Mouse (Mus musculus) limb, embryonic 11.5 days (tissue): ENCODE measurements around the gene Shb. TPM values are rescaled to one million over a fixed set of nuclear protein-coding genes. Genes with fewer than 3 reads are reported as not detected.

Experiments used
- ATAC-seq: fragments of 200-750 bp; cut with Nextera tagmentation; 2 replicates; pipeline ENCODE4 v1.8.0; 2017; ENCODE audit warnings: low read depth; ENCODE audit not compliant: insufficient number of reproducible peaks, low FRiP score, low TSS enrichment
- DNase-seq: peaks from one replicate; pipeline ENCODE4 v3.0.0-alpha.2; 2015; ENCODE audit warnings: low spot score
- H3K27ac ChIP-seq: fragments of 300-500 bp; sonication (generic); replicated peaks from 2 replicates; pipeline ENCODE4 v1.5.1; 2014; ENCODE audit warnings: low read depth, mild to moderate bottlenecking, low read length
- H3K27me3 ChIP-seq: fragments of 300-500 bp; sonication (generic); 2 replicates; pipeline ENCODE4 v1.6.1; 2014; ENCODE audit warnings: mild to moderate bottlenecking, low read length, mixed read lengths; ENCODE audit not compliant: control insufficient read depth, insufficient read depth
- H3K36me3 ChIP-seq: fragments of 300-500 bp; sonication (generic); 2 replicates; pipeline ENCODE4 v1.6.1; 2014; ENCODE audit warnings: mild to moderate bottlenecking, low read length, moderate library complexity, mixed read lengths; ENCODE audit not compliant: control insufficient read depth, insufficient read depth
- H3K4me1 ChIP-seq: fragments of 300-500 bp; sonication (generic); 2 replicates; pipeline ENCODE4 v1.6.1; 2014; ENCODE audit warnings: low read length, mixed read lengths; ENCODE audit not compliant: control insufficient read depth, insufficient read depth
- H3K4me2 ChIP-seq: fragments of 300-500 bp; sonication (generic); 2 replicates; pipeline ENCODE4 v1.6.1; 2014; ENCODE audit warnings: low read depth, mild to moderate bottlenecking, moderate library complexity; ENCODE audit not compliant: severe bottlenecking
- H3K4me3 ChIP-seq: fragments of 300-500 bp; sonication (generic); 2 replicates; pipeline ENCODE4 v1.5.1; 2014; ENCODE audit warnings: low read depth, low read length
- H3K9ac ChIP-seq: fragments of 300-500 bp; sonication (generic); 2 replicates; pipeline ENCODE4 v1.6.1; 2014; ENCODE audit warnings: mild to moderate bottlenecking, low read length
- H3K9me3 ChIP-seq: fragments of 300-500 bp; sonication (generic); 2 replicates; pipeline ENCODE4 v1.6.1; 2016; ENCODE audit warnings: low read length; ENCODE audit not compliant: control insufficient read depth
- WGBS: fragments of 180-500 bp; shearing (Covaris S2); extraction: QIAGEN DNeasy Blood & Tissue Kit; methylation state at CpG from one replicate; pipeline ENCODE4 v1.1.7; 2014; 5-methylcytosine and 5-hydroxymethylcytosine counted together
- polyA plus RNA-seq: library from polyadenylated mRNA; unstranded; fragments of >200 nt; fragmentation: Nextera tagmentation; extraction: Ambion mirVana; gene quantifications from 2 replicates; pipeline ENCODE4 v1.2.1, GENCODE M21; 2014

Shb gene
- polyA plus RNA-seq, 1 experiment from 2014 or later: 6.4 TPM

GRCm38 (mm10) chr4:45513791-45514293 is 18.4 kb downstream of the Shb start:
- Histone ChIP-seq H3K9me3 (no peaks in the 10 kb centered on the region), H3K36me3 (no peaks in the 10 kb centered on the region), H3K4me1 (peaks cover 38% of the 10 kb centered on the region), H3K9ac (no peak overlapping the region), H3K4me3 (no peak overlapping the region), H3K27ac (no peak overlapping the region), H3K27me3 (no peaks in the 10 kb centered on the region), H3K4me2 (peak overlapping the region; percentile 22; the same call in 1 of the 2 replicates)
- WGBS: 4% methylated on average over 10 of the region's 10 CpGs
- ATAC-seq (no peak), DNase-seq (peak; percentile 53)

GRCm38 (mm10) chr4:45513340-45513739 is 18.9 kb downstream of the Shb start:
- H3K27me3 ChIP-seq: no peaks in the 10 kb centered on the region
- DNase-seq: no peak
- H3K4me1 ChIP-seq: peaks cover 43% of the 10 kb centered on the region
- H3K4me3 ChIP-seq: no peak overlapping the region
- no peak for ATAC-seq
- H3K9me3 ChIP-seq: no peaks in the 10 kb centered on the region
- H3K9ac ChIP-seq: no peak overlapping the region
- WGBS: 51% methylated on average over 2 of the region's 2 CpGs
- no peaks in the 10 kb centered on the region for H3K36me3 ChIP-seq
- no peak overlapping the region for H3K4me2 ChIP-seq
- H3K27ac ChIP-seq: no peak overlapping the region

GRCm38 (mm10) chr4:45510163-45510562 is 22.1 kb downstream of the Shb start:
- H3K9me3 ChIP-seq: no peaks in the 10 kb centered on the region
- no peaks in the 10 kb centered on the region for H3K36me3 ChIP-seq
- H3K4me3 ChIP-seq: no peak overlapping the region
- no peak overlapping the region for H3K9ac ChIP-seq
- ATAC-seq (0 out of 2 replicates have a peak, but pooled peaks have one; percentile 32), DNase-seq (peak; percentile 75)
- WGBS: 9% methylated on average over 6 of the region's 6 CpGs
- H3K4me1 ChIP-seq: peaks cover 68% of the 10 kb centered on the region
- 0 out of 2 replicates have a peak overlapping the region, but pooled peaks have one; percentile 23 for H3K27ac ChIP-seq
- no peaks in the 10 kb centered on the region for H3K27me3 ChIP-seq
- H3K4me2 ChIP-seq: no peak overlapping the region

- Histone ChIP-seq H3K9ac (no peak overlapping the region), H3K27ac (no peak overlapping the region), H3K4me2 (no peak overlapping the region), H3K4me3 (no peak overlapping the region), H3K27me3 (no peaks in the 10 kb centered on the region), H3K36me3 (no peaks in the 10 kb centered on the region), H3K9me3 (no peaks in the 10 kb centered on the region), H3K4me1 (peaks cover 64% of the 10 kb centered on the region)
- DNase-seq (no peak), ATAC-seq (no peak)
- 86% methylated on average over 4 of the region's 4 CpGs for WGBS
These were observed 22.9 kb downstream of the Shb start for GRCm38 (mm10) chr4:45509416-45509815.

DNA sequence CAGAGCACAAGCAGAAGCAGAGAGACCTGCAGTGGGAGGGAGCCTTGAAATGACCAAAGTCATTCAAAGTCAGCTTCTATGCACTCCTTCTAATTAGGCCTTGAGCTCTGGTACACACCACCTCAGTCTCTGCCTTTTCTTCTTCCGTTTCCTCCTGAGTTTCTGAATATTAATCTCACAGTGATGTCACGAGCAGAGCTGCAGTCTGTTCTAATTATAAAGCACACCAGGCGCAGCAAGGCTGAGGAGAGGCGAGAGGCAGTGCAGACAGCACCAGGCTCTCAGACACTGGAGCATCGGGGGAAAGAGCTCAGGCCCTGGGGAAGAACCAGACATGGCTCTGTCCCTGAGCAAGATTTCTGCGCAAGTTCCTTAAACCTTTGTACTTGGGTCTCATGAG is 23.8 kb downstream of the Shb start:
- no peaks in the 10 kb centered on the region for H3K27me3 ChIP-seq
- DNase-seq: no peak
- ATAC-seq: no peak
- no peak overlapping the region for H3K9ac ChIP-seq
- peaks cover 61% of the 10 kb centered on the region for H3K4me1 ChIP-seq
- no peaks in the 10 kb centered on the region for H3K9me3 ChIP-seq
- H3K4me2 ChIP-seq: no peak overlapping the region
- no peak overlapping the region for H3K4me3 ChIP-seq
- H3K36me3 ChIP-seq: no peaks in the 10 kb centered on the region
- H3K27ac ChIP-seq: no peak overlapping the region
- 31% methylated on average over 6 of the region's 6 CpGs for WGBS

- Histone ChIP-seq H3K27me3 (no peaks in the 10 kb centered on the region), H3K27ac (peak overlapping the region; percentile 52), H3K9ac (no peak overlapping the region), H3K4me1 (peaks cover 60% of the 10 kb centered on the region), H3K9me3 (no peaks in the 10 kb centered on the region), H3K36me3 (no peaks in the 10 kb centered on the region), H3K4me2 (no peak overlapping the region), H3K4me3 (no peak overlapping the region)
- ATAC-seq (no peak), DNase-seq (no peak)
- WGBS: 13% methylated on average over 1 of the region's 1 CpGs
These were observed 24.8 kb downstream of the Shb start for GRCm38 (mm10) chr4:45507476-45507875.

GRCm38 (mm10) chr4:45507039-45507438 is 25.2 kb downstream of the Shb start:
- Histone ChIP-seq H3K4me3 (no peak overlapping the region), H3K27me3 (no peaks in the 10 kb centered on the region), H3K36me3 (no peaks in the 10 kb centered on the region), H3K9ac (no peak overlapping the region), H3K4me1 (peaks cover 60% of the 10 kb centered on the region), H3K27ac (no peak overlapping the region), H3K4me2 (no peak overlapping the region), H3K9me3 (no peaks in the 10 kb centered on the region)
- DNase-seq (peak; percentile 74), ATAC-seq (peak; percentile 52; the same call in 1 of the 2 replicates)
- WGBS: 11% methylated on average over 9 of the region's 9 CpGs

DNA sequence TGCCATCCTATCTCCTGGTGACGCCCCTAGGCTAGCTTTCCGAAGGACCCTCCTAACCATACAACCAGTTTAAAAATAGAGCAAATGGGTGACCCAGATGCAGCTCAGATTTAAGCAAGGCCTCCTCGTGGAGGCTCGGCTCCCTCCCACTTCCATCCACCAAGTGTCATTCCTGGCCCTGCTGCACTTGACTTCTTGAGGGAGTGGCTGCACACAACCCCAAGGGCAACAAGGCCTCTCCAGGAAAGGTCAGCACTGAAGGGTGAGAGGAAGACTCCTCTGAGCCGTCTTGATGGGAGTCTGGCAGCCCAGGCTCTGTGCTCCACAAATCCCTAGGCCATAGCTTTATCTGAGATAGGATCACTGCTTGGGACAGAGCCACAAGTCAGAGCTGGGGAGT is 25.7 kb downstream of the Shb start:
- H3K9ac ChIP-seq: no peak overlapping the region
- no peaks in the 10 kb centered on the region for H3K36me3 ChIP-seq
- H3K4me1 ChIP-seq: peaks cover 60% of the 10 kb centered on the region
- H3K27me3 ChIP-seq: no peaks in the 10 kb centered on the region
- 41% methylated on average over 5 of the region's 5 CpGs for WGBS
- H3K9me3 ChIP-seq: no peaks in the 10 kb centered on the region
- no peak overlapping the region for H3K4me3 ChIP-seq
- DNase-seq: no peak
- ATAC-seq: no peak
- H3K27ac ChIP-seq: no peak overlapping the region
- no peak overlapping the region for H3K4me2 ChIP-seq

DNA sequence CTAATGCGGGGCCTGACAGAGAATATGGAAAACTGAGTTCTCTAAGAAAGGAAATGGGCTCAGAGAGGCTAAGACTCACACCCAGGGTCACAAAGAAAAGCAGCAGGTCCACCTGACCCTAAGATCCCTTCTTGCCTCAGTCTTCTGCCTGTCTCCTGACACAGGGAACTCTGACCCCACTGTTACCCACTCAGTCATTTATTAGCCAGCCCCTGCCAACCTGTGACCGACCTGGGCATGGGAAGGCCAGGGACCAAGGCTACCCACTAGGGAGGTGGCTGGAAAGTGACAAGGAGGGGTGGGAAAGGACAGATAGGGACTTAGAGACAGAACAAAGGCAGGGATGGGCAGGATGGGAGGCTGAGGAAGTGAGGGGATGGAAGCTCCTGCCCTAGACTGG is 26.6 kb downstream of the Shb start:
- no peaks in the 10 kb centered on the region for H3K36me3 ChIP-seq
- H3K4me3 ChIP-seq: no peak overlapping the region
- H3K4me2 ChIP-seq: no peak overlapping the region
- 83% methylated on average over 2 of the region's 2 CpGs for WGBS
- H3K27ac ChIP-seq: no peak overlapping the region
- ATAC-seq (no peak), DNase-seq (no peak)
- H3K4me1 ChIP-seq: peaks cover 60% of the 10 kb centered on the region
- H3K27me3 ChIP-seq: no peaks in the 10 kb centered on the region
- H3K9me3 ChIP-seq: no peaks in the 10 kb centered on the region
- no peak overlapping the region for H3K9ac ChIP-seq
